ENCODE assay signal across 8 mouse cellular contexts in the genomic region with DNA sequence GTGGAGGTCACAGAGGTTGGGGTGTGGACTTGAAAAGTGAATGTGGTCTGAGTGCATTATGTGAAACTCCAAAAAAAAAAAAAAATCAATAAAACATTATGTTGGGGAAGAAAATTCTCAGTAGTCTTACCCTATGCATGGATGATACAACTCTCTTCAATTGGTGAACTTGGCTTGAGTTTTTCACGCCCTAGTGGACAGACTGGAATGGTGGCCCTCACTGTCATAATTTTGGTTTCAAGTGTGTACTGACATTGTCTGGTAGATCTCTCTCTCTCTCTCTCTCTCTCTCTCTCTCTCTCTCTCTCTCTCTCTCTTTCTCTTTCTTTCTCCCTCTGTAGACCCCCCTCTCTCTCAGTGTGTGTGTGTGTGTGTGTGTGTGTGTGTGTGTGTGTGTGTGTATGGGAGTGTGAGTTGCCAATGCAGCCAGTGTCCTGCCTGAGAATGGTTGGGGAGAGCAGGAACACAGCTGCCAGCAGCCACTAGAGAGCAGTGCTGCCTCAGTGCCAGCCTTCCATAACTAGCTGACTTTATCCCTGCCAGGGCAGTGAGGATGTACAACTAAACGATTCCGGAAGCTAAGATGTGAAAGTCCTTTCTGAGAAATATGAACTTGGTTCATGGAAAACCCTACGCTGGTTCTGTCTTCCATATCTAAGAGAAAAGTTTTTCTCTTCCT.
DNase-seq lines count a peak whose midpoint lies in the region; ATAC-seq and TF ChIP-seq lines count a peak whose summit lies in the region.

No protein-coding gene starts in this region.

- no peak overlapping the region for H3K9ac ChIP-seq in midbrain, embryonic 16.5 days (ENCODE audit: low read depth, low read length)

- 34% methylated on average over 4 of the region's 4 CpGs for WGBS in kidney, adult 2 months
- 67% methylated on average over 4 of the region's 4 CpGs for WGBS in limb, embryonic 10.5 days
- 54% methylated on average over 4 of the region's 4 CpGs for WGBS in midbrain, embryonic 16.5 days

- H3K27ac ChIP-seq in cortical plate, adult 2 months (ENCODE audit: insufficient read depth, low read length): no peak overlapping the region
- H3K27ac ChIP-seq in kidney, adult 2 months (ENCODE audit: insufficient read depth, low read depth, low read length): no peak overlapping the region
- no peak overlapping the region for H3K27ac ChIP-seq in limb, embryonic 10.5 days
- H3K27ac ChIP-seq in midbrain, embryonic 16.5 days (ENCODE audit: low read length): no peak overlapping the region

- H3K36me3 ChIP-seq in kidney, adult 2 months (ENCODE audit: control insufficient read depth, insufficient read depth, low read length): no peaks in the 10 kb centered on the region
- no peaks in the 10 kb centered on the region for H3K36me3 ChIP-seq in limb, embryonic 10.5 days
- no peaks in the 10 kb centered on the region for H3K36me3 ChIP-seq in midbrain, embryonic 16.5 days (ENCODE audit: control insufficient read depth, insufficient read depth, low read length)

- no peaks in the 10 kb centered on the region for H3K27me3 ChIP-seq in kidney, adult 2 months (replicated peaks; ENCODE audit: control insufficient read depth, insufficient read depth, low read length)
- no peaks in the 10 kb centered on the region for H3K27me3 ChIP-seq in limb, embryonic 10.5 days (ENCODE audit: low read depth, poor library complexity, severe bottlenecking)
- no peaks in the 10 kb centered on the region for H3K27me3 ChIP-seq in midbrain, embryonic 16.5 days (ENCODE audit: control insufficient read depth, insufficient read depth, low read depth, low read length)

- H3K9me3 ChIP-seq in limb, embryonic 10.5 days (replicated peaks): no peaks in the 10 kb centered on the region
- H3K9me3 ChIP-seq in midbrain, embryonic 16.5 days (replicated peaks; ENCODE audit: control insufficient read depth, low read length, poor library complexity, severe bottlenecking): no peaks in the 10 kb centered on the region

- H3K4me1 ChIP-seq in cortical plate, adult 2 months (ENCODE audit: control insufficient read depth, insufficient read depth, low read length): no peaks in the 10 kb centered on the region; the same call in 1 of the 2 replicates
- H3K4me1 ChIP-seq in kidney, adult 2 months (ENCODE audit: control insufficient read depth, insufficient read depth, low read length): no peaks in the 10 kb centered on the region
- peaks cover 15% of the 10 kb centered on the region for H3K4me1 ChIP-seq in limb, embryonic 10.5 days
- no peaks in the 10 kb centered on the region for H3K4me1 ChIP-seq in midbrain, embryonic 16.5 days (ENCODE audit: control insufficient read depth, insufficient read depth, low read length)

- DNase-seq in 3T3-L1 (ENCODE audit: low read depth, low spot score): peak; percentile 74
- DNase-seq in ZHBTc4 (ENCODE audit: low read depth, low spot score): peak; percentile 32
- DNase-seq in gastrocnemius, postnatal 36 days: peak; percentile 33 to 54
- peak; percentile 59 for DNase-seq in kidney, adult 2 months
- DNase-seq in limb, embryonic 10.5 days (ENCODE audit: low spot score): peak; percentile 62
- DNase-seq in urinary bladder, postnatal 36 days (ENCODE audit: low spot score in 2 of 2): peak; percentile 33 to 65

- TF ChIP-seq CTCF in cortical plate, adult 2 months (IDR thresholded peaks at IDR 0.05; ENCODE audit: extremely low read depth, insufficient read depth, low read length): peak; percentile 95
- TF ChIP-seq CTCF in kidney, adult 2 months (conservative IDR thresholded peaks at IDR 0.05; ENCODE audit: insufficient read depth, insufficient read length, low read depth, low read length): peak; percentile 95

- intact Hi-C loops in gastrocnemius, postnatal 36 days (cut with DNase I): loop anchor here (2.0 to 5.0 kb wide), 2 partner anchors 174 to 273 kb away; no protein-coding TSS in a partner anchor

- H3K4me3 ChIP-seq in cortical plate, adult 2 months (ENCODE audit: insufficient read depth, low read length): no peak overlapping the region
- H3K4me3 ChIP-seq in kidney, adult 2 months (ENCODE audit: insufficient read depth, low read depth, low read length): no peak overlapping the region
- H3K4me3 ChIP-seq in limb, embryonic 10.5 days: no peak overlapping the region
- no peak overlapping the region for H3K4me3 ChIP-seq in midbrain, embryonic 16.5 days (ENCODE audit: low read depth, low read length)

- H3K4me2 ChIP-seq in midbrain, embryonic 16.5 days (ENCODE audit: low read length): no peak overlapping the region

- ATAC-seq in midbrain, embryonic 16.5 days: peak; percentile 88

- TF ChIP-seq POLR2A in cortical plate, adult 2 months (IDR thresholded peaks at IDR 0.05; ENCODE audit: extremely low read depth, insufficient read depth, low read length): no peak
- TF ChIP-seq POLR2A in kidney, adult 2 months (IDR thresholded peaks at IDR 0.05; ENCODE audit: low read depth, low read length): no peak
